Mouse (Mus musculus) liver, postnatal 0 days (tissue): ENCODE data around the gene Robo1.

Source experiments
- CTCF ChIP-seq: sonication (generic); IDR thresholded peaks from 2 replicates; pipeline ENCODE4 v1.5.1; 2016; ENCODE audit warnings: antibody characterized with exemption, low read depth
- EP300 ChIP-seq: IDR thresholded peaks from 2 replicates; pipeline ENCODE4 v1.6.1; 2016; ENCODE audit warnings: antibody characterized with exemption, low read depth, mild to moderate bottlenecking

DNA sequence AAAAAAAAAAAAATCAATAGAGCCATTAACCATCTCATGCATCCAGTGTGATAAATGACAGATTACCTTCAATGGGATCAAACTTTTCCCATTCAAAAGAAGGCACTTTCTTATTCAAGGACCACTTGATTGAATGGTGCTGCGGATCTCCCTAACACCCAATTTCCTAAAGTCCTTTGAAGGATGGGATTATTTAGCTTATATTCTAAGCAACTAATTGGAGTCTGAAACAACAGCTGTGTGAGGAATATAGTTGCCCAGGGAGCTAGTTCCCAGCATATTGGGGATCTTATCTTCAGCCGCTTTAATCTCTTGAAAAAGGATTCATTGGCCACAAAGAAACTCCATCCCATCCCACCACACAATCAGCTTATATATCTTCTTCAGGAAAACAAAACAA is 236.8 kb downstream of the Robo1 start:
- TF ChIP-seq CTCF (no peak), EP300 (no peak)
